10 mouse cellular contexts compared by ENCODE assay signal in the genomic region with DNA sequence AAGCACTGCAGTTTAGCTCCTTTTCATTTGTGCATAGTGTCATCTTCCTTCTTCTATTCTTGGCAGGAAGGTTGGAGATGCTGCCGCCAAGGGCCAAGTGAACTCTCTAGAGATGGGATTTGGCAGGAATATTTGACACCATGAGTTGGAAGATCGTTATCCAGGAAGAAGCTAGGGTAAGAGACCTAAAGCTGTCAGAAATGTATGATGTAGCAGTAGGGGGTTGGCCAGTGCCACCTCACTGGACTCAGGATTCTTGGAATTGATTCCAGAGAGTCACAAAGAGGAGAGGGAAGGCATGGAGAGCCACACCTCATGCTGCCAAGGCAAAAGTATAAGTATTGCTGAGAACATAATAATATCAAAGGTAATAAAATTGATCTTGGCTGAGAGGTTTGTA.
"Had no signal": no experiment of that assay in that cellular context is flagged by ENCODE, and none has a peak within 500 bp of the region (broad histone marks: within the 10 kb centered on the region; RNA-seq: fewer than 3 reads in every experiment).

No protein-coding gene starts in this region.

- DNase-seq: kidney, postnatal 25 days; layer of hippocampus, adult 9-11 months; liver, postnatal 0 days; lung, embryonic 14.5 days; lung, postnatal 36 days; right cerebral cortex, adult 18-20 months; right cerebral cortex, postnatal 14 days; right cerebral cortex, postnatal 4 days; spleen, adult 18-20 months; thymus, postnatal 25 days had no signal
